Mouse (Mus musculus) midbrain, embryonic 11.5 days (tissue): ENCODE results near the gene Ikzf2. TPM values are rescaled to one million over a fixed set of nuclear protein-coding genes. Genes with fewer than 3 reads are reported as not detected.

Experiments used
- polyA plus RNA-seq: library from polyadenylated mRNA; unstranded; fragments of >200 nt; fragmentation: Nextera tagmentation; extraction: Ambion mirVana; gene quantifications from 2 replicates; pipeline ENCODE4 v1.2.1, GENCODE M21; 2014

Ikzf2 gene
- polyA plus RNA-seq, 1 experiment from 2014 or later: 4.2 TPM

Other genes with a start within 250 kb of the Ikzf2 start
- gene Spag16, start 139.7 kb upstream of the Ikzf2 start, polyA plus RNA-seq: 2.6 and 3.7 TPM in 2 replicates